Mouse (Mus musculus): ENCODE results near the gene Dstyk. TPM values are rescaled to one million over a fixed set of nuclear protein-coding genes. Genes with fewer than 3 reads are reported as not detected.
A peak's percentile ranks its signal among the peaks of the same experiment; 100 is the strongest.
"Not testable (repeated sequence)": the region's sequence is repeated elsewhere in the genome, so short reads cannot be mapped to it uniquely, and the experiment has no call there.

The Dstyk gene
- polyA plus RNA-seq, 1 experiment = 0.09 TPM

DNA sequence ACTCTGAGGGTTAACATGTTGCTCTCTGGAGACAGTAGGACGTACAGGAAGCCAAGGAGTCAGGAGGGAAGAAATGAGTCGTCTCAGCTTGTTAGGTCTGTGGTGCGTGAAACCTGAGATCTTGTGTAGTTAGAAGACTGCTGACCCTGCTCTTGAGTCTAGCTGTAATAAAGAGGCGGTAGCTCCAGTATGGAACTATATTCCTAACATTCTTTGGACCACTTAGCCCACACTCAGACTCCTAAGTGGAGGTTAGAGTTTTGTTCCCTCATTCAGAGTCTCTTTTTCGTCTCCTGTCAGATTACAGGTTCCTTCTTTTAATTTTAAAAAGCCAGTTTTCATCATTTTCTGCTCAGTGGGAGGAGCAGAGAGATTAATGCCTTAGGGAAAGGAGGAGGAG is 47.3 kb downstream of the Dstyk start:
- no peaks in the 10 kb centered on the region for H3K9me3 ChIP-seq (ENCODE audit: control insufficient read depth, low read length)
- H3K27me3 ChIP-seq (ENCODE audit: control insufficient read depth) = no peaks in the 10 kb centered on the region
- H3K36me3 ChIP-seq (ENCODE audit: control insufficient read depth) = peaks cover 45% of the 10 kb centered on the region
- no peaks in the 10 kb centered on the region for H3K4me1 ChIP-seq (ENCODE audit: control insufficient read depth)
- H3K4me3 ChIP-seq (replicated peaks) = no peak overlapping the region
- TF ChIP-seq GATA1 (IDR thresholded peaks at IDR 0.05; ENCODE audit: low read length) = no peak
- TF ChIP-seq TAL1 (IDR thresholded peaks at IDR 0.05; ENCODE audit: low read length) = no peak

GRCm38 (mm10) chr1:132468926-132469325 is 51.6 kb downstream of the Dstyk start:
- peaks cover 3% of the 10 kb centered on the region for H3K4me1 ChIP-seq (ENCODE audit: control insufficient read depth)
- H3K36me3 ChIP-seq (ENCODE audit: control insufficient read depth) = peaks cover 28% of the 10 kb centered on the region
- TF ChIP-seq TAL1 (IDR thresholded peaks at IDR 0.05; ENCODE audit: low read length) = no peak
- TF ChIP-seq GATA1 (IDR thresholded peaks at IDR 0.05; ENCODE audit: low read length) = no peak
- H3K9me3 ChIP-seq (ENCODE audit: control insufficient read depth, low read length) = no peaks in the 10 kb centered on the region
- no peaks in the 10 kb centered on the region for H3K27me3 ChIP-seq (ENCODE audit: control insufficient read depth)
- no peak overlapping the region for H3K4me3 ChIP-seq (replicated peaks)

DNA sequence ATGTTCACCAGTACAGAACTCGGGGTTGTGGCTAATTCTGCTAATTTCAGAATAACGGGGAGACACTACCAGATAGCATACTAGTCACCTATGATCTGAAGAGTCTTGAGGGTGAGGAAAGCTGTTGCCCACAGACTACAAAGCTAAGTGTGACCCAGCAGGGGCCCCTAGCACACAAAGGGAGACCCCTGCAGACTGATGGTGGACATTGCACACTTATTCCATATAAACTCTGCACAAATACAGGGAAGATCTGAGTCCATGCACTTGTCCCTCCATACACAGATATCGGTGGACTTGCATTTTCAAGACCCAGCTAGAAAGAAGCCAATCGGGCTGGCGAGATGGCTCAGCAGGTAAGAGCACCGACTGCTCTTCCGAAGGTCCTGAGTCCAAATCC is 52.2 kb downstream of the Dstyk start:
- no peak for TF ChIP-seq GATA1 (IDR thresholded peaks at IDR 0.05; ENCODE audit: low read length)
- TF ChIP-seq TAL1 (IDR thresholded peaks at IDR 0.05; ENCODE audit: low read length) = no peak
- Histone ChIP-seq H3K36me3 (ENCODE audit: control insufficient read depth) (peaks cover 22% of the 10 kb centered on the region), H3K4me1 (ENCODE audit: control insufficient read depth) (peaks cover 4% of the 10 kb centered on the region), H3K27me3 (ENCODE audit: control insufficient read depth) (no peaks in the 10 kb centered on the region), H3K4me3 (replicated peaks) (no peak overlapping the region), H3K9me3 (ENCODE audit: control insufficient read depth, low read length) (no peaks in the 10 kb centered on the region)

DNA sequence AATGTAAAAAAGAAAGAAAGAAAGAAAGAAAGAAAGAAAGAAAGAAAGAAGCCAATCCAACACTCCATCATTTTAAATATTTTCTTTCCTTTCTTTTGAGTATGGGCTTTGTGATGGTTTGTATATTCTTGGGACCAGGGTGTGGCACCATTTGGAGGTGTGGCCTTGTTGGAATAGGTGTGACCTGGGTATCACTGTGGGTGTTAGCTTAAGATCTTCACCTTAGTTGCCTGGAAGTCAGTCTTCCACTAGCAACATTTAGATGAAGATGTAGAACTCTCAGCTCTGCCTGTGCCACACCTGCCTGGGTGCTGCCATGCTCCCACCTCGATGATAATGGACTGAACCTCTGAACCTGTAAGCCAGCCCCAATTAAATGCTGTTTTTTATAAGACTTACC is 52.7 kb downstream of the Dstyk start:
- not testable (repeated sequence) for H3K27me3 ChIP-seq (ENCODE audit: control insufficient read depth); H3K4me1 ChIP-seq (ENCODE audit: control insufficient read depth); H3K4me3 ChIP-seq (replicated peaks); H3K9me3 ChIP-seq (ENCODE audit: control insufficient read depth, low read length)
- peaks cover 18% of the 10 kb centered on the region for H3K36me3 ChIP-seq (ENCODE audit: control insufficient read depth)

DNA sequence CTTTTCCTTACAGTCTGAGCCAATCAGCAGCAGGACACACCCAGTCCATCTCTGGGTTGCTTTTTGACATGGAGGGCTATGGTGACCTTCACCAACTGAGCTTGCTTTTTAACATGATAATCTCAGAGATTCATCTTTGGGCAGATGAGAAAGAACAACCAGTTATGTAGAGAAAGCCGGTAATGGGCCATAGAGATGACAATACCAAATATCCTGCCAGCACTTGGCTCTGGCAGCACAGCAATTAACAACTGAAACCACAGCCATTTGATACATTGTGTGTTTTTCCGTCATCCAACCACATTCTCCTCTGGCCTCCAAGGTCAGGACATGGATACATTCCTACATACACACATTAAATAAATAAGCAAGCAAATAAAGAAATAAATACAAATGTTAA is 53.7 kb downstream of the Dstyk start:
- no peaks in the 10 kb centered on the region for H3K9me3 ChIP-seq (ENCODE audit: control insufficient read depth, low read length)
- peaks cover 10% of the 10 kb centered on the region for H3K36me3 ChIP-seq (ENCODE audit: control insufficient read depth)
- peaks cover 13% of the 10 kb centered on the region for H3K4me1 ChIP-seq (ENCODE audit: control insufficient read depth)
- TF ChIP-seq GATA1 (IDR thresholded peaks at IDR 0.05; ENCODE audit: low read length) = no peak
- no peak for TF ChIP-seq TAL1 (IDR thresholded peaks at IDR 0.05; ENCODE audit: low read length)
- H3K4me3 ChIP-seq (replicated peaks) = no peak overlapping the region
- no peaks in the 10 kb centered on the region for H3K27me3 ChIP-seq (ENCODE audit: control insufficient read depth)

DNA sequence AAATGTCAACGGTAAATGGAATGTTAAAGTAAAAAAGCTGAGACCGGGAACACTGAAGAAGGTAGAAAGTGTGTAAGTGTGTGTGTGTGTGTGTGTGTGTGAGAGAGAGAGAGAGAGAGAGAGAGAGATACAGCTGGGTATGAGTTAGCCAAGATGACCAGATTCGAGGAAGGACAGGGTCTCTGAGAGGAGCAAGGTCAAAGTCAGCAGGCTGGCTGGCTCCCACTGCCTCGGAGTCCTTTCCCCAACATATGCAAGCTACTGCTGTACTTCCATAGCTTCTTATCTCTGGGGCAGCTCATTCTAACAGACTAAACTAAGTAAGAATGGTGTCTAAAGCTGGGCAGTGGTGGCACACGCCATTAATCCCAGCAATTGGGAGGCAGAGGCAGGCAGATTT is 54.1 kb downstream of the Dstyk start:
- peaks cover 17% of the 10 kb centered on the region for H3K4me1 ChIP-seq (ENCODE audit: control insufficient read depth)
- no peaks in the 10 kb centered on the region for H3K27me3 ChIP-seq (ENCODE audit: control insufficient read depth)
- TF ChIP-seq TAL1 (IDR thresholded peaks at IDR 0.05; ENCODE audit: low read length) (no peak), GATA1 (IDR thresholded peaks at IDR 0.05; ENCODE audit: low read length) (no peak)
- H3K36me3 ChIP-seq (ENCODE audit: control insufficient read depth) = peaks cover 7% of the 10 kb centered on the region
- H3K9me3 ChIP-seq (ENCODE audit: control insufficient read depth, low read length) = no peaks in the 10 kb centered on the region
- H3K4me3 ChIP-seq (replicated peaks) = no peak overlapping the region

GRCm38 (mm10) chr1:132472537-132472936 is 55.2 kb downstream of the Dstyk start:
- Histone ChIP-seq H3K27me3 (ENCODE audit: control insufficient read depth) (no peaks in the 10 kb centered on the region), H3K9me3 (ENCODE audit: control insufficient read depth, low read length) (no peaks in the 10 kb centered on the region), H3K4me1 (ENCODE audit: control insufficient read depth) (peaks cover 22% of the 10 kb centered on the region), H3K4me3 (replicated peaks) (no peak overlapping the region), H3K36me3 (ENCODE audit: control insufficient read depth) (peaks cover 2% of the 10 kb centered on the region)
- TF ChIP-seq TAL1 (IDR thresholded peaks at IDR 0.05; ENCODE audit: low read length) = no peak
- no peak for TF ChIP-seq GATA1 (IDR thresholded peaks at IDR 0.05; ENCODE audit: low read length)

- no peak for TF ChIP-seq GATA1 (IDR thresholded peaks at IDR 0.05; ENCODE audit: low read length)
- TF ChIP-seq TAL1 (IDR thresholded peaks at IDR 0.05; ENCODE audit: low read length) = no peak
- Histone ChIP-seq H3K4me3 (replicated peaks) (no peak overlapping the region), H3K4me1 (ENCODE audit: control insufficient read depth) (peaks cover 40% of the 10 kb centered on the region), H3K9me3 (ENCODE audit: control insufficient read depth, low read length) (no peaks in the 10 kb centered on the region), H3K27me3 (ENCODE audit: control insufficient read depth) (no peaks in the 10 kb centered on the region), H3K36me3 (ENCODE audit: control insufficient read depth) (peaks cover 2% of the 10 kb centered on the region)
Measured at GRCm38 (mm10) chr1:132474496-132474895, 57.1 kb downstream of the Dstyk start.

- Histone ChIP-seq H3K36me3 (ENCODE audit: control insufficient read depth) (peaks cover 8% of the 10 kb centered on the region), H3K4me3 (replicated peaks) (peak overlapping the region; percentile 98), H3K27me3 (ENCODE audit: control insufficient read depth) (no peaks in the 10 kb centered on the region), H3K4me1 (ENCODE audit: control insufficient read depth) (peaks cover 48% of the 10 kb centered on the region), H3K9me3 (ENCODE audit: control insufficient read depth, low read length) (no peaks in the 10 kb centered on the region)
- TF ChIP-seq TAL1 (IDR thresholded peaks at IDR 0.05; ENCODE audit: low read length) (no peak), GATA1 (IDR thresholded peaks at IDR 0.05; ENCODE audit: low read length) (no peak)
Measured at GRCm38 (mm10) chr1:132476575-132476927, 59.2 kb downstream of the Dstyk start.

DNA sequence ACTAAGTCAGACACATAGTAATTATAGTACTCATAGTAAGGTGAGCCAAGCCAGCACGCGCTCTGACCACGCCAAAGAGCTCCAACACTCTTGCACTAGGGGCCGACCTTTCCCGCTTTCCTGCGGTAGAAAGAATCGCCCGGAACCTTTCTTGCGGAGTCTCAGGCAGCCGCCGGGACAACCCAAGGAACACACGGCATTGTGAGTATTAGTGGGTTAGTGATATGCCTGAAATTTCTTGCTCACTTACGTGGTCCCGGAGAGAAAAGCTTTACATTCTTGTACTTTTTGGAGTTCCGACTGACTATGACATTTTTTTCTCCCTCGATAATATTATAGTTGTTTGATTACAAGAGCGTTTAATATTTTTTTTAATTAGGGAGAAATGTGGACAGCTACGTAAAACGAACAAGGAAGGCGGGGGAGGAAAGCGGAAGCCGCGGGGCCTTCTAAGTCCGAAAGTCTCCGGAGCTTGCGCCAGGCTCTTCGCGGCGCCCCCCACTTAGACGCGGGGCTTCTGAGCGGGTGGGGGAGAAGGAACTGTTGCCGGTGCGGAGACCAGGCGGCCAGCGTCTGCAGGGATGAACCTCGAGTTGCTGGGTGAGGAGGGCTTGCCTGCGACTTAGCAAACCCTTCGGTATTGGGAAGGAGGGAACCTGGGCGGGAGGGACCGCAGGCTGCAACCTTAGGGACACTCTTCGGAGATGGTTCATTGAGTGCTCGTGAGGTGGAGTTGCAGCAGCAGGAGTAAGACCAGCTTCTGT is 59.8 kb downstream of the Dstyk start, which contains the start of gene Rbbp5:
Gene Rbbp5, plus strand, starts transcription at position 438 of the 764 bp plus-strand sequence.
- H3K27me3 ChIP-seq (ENCODE audit: control insufficient read depth) = no peaks in the 10 kb centered on the region
- peaks cover 48% of the 10 kb centered on the region for H3K4me1 ChIP-seq (ENCODE audit: control insufficient read depth)
- TF ChIP-seq GATA1 (IDR thresholded peaks at IDR 0.05; ENCODE audit: low read length) (no peak), TAL1 (IDR thresholded peaks at IDR 0.05; ENCODE audit: low read length) (no peak)
- H3K9me3 ChIP-seq (ENCODE audit: control insufficient read depth, low read length) = no peaks in the 10 kb centered on the region
- peak within 1 kb of the TSS; percentile 98 for H3K4me3 ChIP-seq (replicated peaks)
- H3K36me3 ChIP-seq (ENCODE audit: control insufficient read depth) = peaks cover 8% of the 10 kb centered on the region

All from erythroblast, embryonic 14.5 days (primary cell).